19 mouse cellular contexts compared by ENCODE assay signal in the genomic region with DNA sequence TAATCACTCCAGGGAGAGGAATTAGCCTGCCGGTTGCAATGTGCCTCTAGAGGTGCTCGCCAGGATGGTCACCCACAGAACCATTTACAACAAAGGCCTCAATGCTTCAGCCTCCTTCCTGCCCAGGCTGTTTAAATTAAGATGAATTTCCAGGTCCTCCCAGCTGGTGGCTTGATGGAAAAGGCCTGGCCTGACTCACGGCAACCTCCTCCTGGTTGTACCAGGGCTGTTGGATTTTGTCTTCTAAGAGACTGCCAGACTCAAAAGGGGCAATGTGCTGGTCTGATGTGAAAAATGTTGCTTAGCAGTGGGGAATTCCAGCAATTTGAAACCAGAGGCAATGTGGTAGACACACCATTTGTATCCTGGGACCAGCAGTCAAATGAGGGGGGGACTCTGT. TPM values are rescaled to one million over a fixed set of nuclear protein-coding genes. Genes with fewer than 3 reads are reported as not detected.
DNase-seq lines count a peak whose midpoint lies in the region; ATAC-seq and TF ChIP-seq lines count a peak whose summit lies in the region.
"Had no signal": no experiment of that assay in that cellular context is flagged by ENCODE, and none has a peak within 500 bp of the region (broad histone marks: within the 10 kb centered on the region; RNA-seq: fewer than 3 reads in every experiment).

No protein-coding gene starts in this region.

- TF ChIP-seq EP300 in CH12.LX (IDR thresholded peaks at IDR 0.05; ENCODE audit: low read length) = no peak

- H3K4me2 ChIP-seq in CH12.LX (ENCODE audit: insufficient read depth, low read depth, poor library complexity, severe bottlenecking) = no peak overlapping the region
- no peak overlapping the region for H3K4me2 ChIP-seq in embryonic facial prominence, embryonic 13.5 days
- H3K4me2 ChIP-seq in limb, embryonic 12.5 days = no peak overlapping the region
- H3K4me2 ChIP-seq in kidney, embryonic 14.5 days (replicated peaks; ENCODE audit: low read depth, low read length) = no peak overlapping the region
- H3K4me2 ChIP-seq: heart, embryonic 15.5 days; liver, embryonic 11.5 days had no signal

- DNase-seq in embryo, embryonic 11 days = peak; percentile 25
- no peak for DNase-seq in embryo, embryonic 10 days (ENCODE audit: low spot score)
- DNase-seq in CH12.LX (ENCODE audit: extremely low read depth) = peak; percentile 47
- DNase-seq in adrenal gland, postnatal 25 days = no peak
- DNase-seq in thymus, postnatal 36 days = no peak
- DNase-seq: adrenal gland, adult 2 months; cerebellum, postnatal 14 days; gastrocnemius, postnatal 36 days; kidney, adult 9 months; lung, adult 18-20 months; lung, postnatal 14 days; retina, postnatal 1 day had no signal

- 14% methylated on average over 3 of the region's 3 CpGs for WGBS in embryonic facial prominence, embryonic 13.5 days
- whole genome bisulfite sequencing in limb, embryonic 12.5 days = 13% methylated on average over 3 of the region's 3 CpGs
- WGBS in kidney, embryonic 14.5 days = 56% methylated on average over 3 of the region's 3 CpGs

- H3K4me3 ChIP-seq in CH12.LX (replicated peaks in 1 of 3; ENCODE audit: low read depth in 2 of 3, low read length in 2 of 3, poor library complexity in 1 of 3) = no peak overlapping the region
- H3K4me3 ChIP-seq in embryonic facial prominence, embryonic 13.5 days = no peak overlapping the region
- H3K4me3 ChIP-seq in limb, embryonic 12.5 days (replicated peaks) = no peak overlapping the region
- H3K4me3 ChIP-seq in kidney, embryonic 14.5 days (ENCODE audit: low read length) = no peak overlapping the region
- H3K4me3 ChIP-seq: heart, embryonic 15.5 days; megakaryocyte, embryonic 14.5 days had no signal

- H3K9me3 ChIP-seq in CH12.LX (replicated peaks; ENCODE audit: low read length) = no peaks in the 10 kb centered on the region
- H3K9me3 ChIP-seq in embryonic facial prominence, embryonic 13.5 days = no peaks in the 10 kb centered on the region
- H3K9me3 ChIP-seq in limb, embryonic 12.5 days = no peaks in the 10 kb centered on the region
- no peaks in the 10 kb centered on the region for H3K9me3 ChIP-seq in kidney, embryonic 14.5 days (ENCODE audit: control insufficient read depth, low read length)
- H3K9me3 ChIP-seq: heart, embryonic 15.5 days had no signal

- ATAC-seq in embryonic facial prominence, embryonic 13.5 days (ENCODE audit: insufficient number of reproducible peaks, insufficient read depth, low FRiP score, low TSS enrichment, low read depth) = no peak
- peak; percentile 26; the same call in 1 of the 2 replicates for ATAC-seq in limb, embryonic 12.5 days (ENCODE audit: insufficient number of reproducible peaks, insufficient read depth, low FRiP score, low TSS enrichment, low read depth)
- no peak for ATAC-seq in kidney, embryonic 14.5 days (ENCODE audit: low FRiP score, low TSS enrichment)
- ATAC-seq: inflammation-experienced regulatory T-cells, adult 6 months had no signal

- peaks cover 25 to 64% of the 10 kb centered on the region in 2 experiments for H3K4me1 ChIP-seq in CH12.LX (ENCODE audit: control insufficient read depth in 1 of 2, insufficient read depth in 2 of 2)
- H3K4me1 ChIP-seq in embryonic facial prominence, embryonic 13.5 days = peaks cover 18% of the 10 kb centered on the region
- peaks cover 19% of the 10 kb centered on the region for H3K4me1 ChIP-seq in limb, embryonic 12.5 days (replicated peaks)
- H3K4me1 ChIP-seq in kidney, embryonic 14.5 days (ENCODE audit: control insufficient read depth, insufficient read depth, low read length) = no peaks in the 10 kb centered on the region

- H3K27ac ChIP-seq in CH12.LX (ENCODE audit: insufficient read depth, low read depth) = peak overlapping the region; percentile 25; the same call in 1 of the 2 replicates
- H3K27ac ChIP-seq in embryonic facial prominence, embryonic 13.5 days = peak overlapping the region; percentile 44; the same call in 1 of the 2 replicates
- peak overlapping the region; percentile 75 for H3K27ac ChIP-seq in limb, embryonic 12.5 days
- H3K27ac ChIP-seq in kidney, embryonic 14.5 days (ENCODE audit: low read depth, low read length) = no peak overlapping the region
- H3K27ac ChIP-seq: heart, embryonic 15.5 days had no signal

- dilution Hi-C loops in CH12.LX (cut with MboI; ENCODE audit: extremely low pct_ligation_motif_present, extremely low pct_unique_long_range_greater_than_20kb, low sequenced_read_pairs) = no loop called here

- TF ChIP-seq CTCF in CH12.LX (conservative IDR thresholded peaks at IDR 0.05 in 1 of 2, IDR thresholded peaks at IDR 0.05 in 1 of 2; ENCODE audit: low read depth in 2 of 2, low read length in 2 of 2) = no peak

- no peaks in the 10 kb centered on the region for H3K27me3 ChIP-seq in CH12.LX (replicated peaks)
- H3K27me3 ChIP-seq in embryonic facial prominence, embryonic 13.5 days = no peaks in the 10 kb centered on the region
- no peaks in the 10 kb centered on the region for H3K27me3 ChIP-seq in limb, embryonic 12.5 days
- no peaks in the 10 kb centered on the region for H3K27me3 ChIP-seq in kidney, embryonic 14.5 days (ENCODE audit: control insufficient read depth, insufficient read depth, low read length)
- H3K27me3 ChIP-seq: heart, embryonic 15.5 days had no signal

- H3K9ac ChIP-seq in CH12.LX (ENCODE audit: insufficient read depth, low read depth) = no peak overlapping the region
- no peak overlapping the region for H3K9ac ChIP-seq in embryonic facial prominence, embryonic 13.5 days
- H3K9ac ChIP-seq in limb, embryonic 12.5 days (replicated peaks) = no peak overlapping the region
- no peak overlapping the region for H3K9ac ChIP-seq in kidney, embryonic 14.5 days (ENCODE audit: low read depth, low read length)
- H3K9ac ChIP-seq: heart, embryonic 15.5 days had no signal

- in situ Hi-C loops in CH12.LX (cut with MboI; ENCODE audit: low pct_ligation_motif_present, low pct_unique_long_range_greater_than_20kb, low sequenced_read_pairs) = no loop called here

- no peak for TF ChIP-seq RAD21 in CH12.LX (IDR thresholded peaks at IDR 0.05; ENCODE audit: low read depth, low read length)

- peaks cover 0 to 11% of the 10 kb centered on the region in 2 experiments for H3K36me3 ChIP-seq in CH12.LX (replicated peaks in 1 of 2; ENCODE audit: control insufficient read depth in 1 of 2, insufficient read depth in 1 of 2, low read length in 1 of 2)
- no peaks in the 10 kb centered on the region for H3K36me3 ChIP-seq in embryonic facial prominence, embryonic 13.5 days
- H3K36me3 ChIP-seq in limb, embryonic 12.5 days = no peaks in the 10 kb centered on the region
- H3K36me3 ChIP-seq in kidney, embryonic 14.5 days (ENCODE audit: control insufficient read depth, insufficient read depth, low read length) = no peaks in the 10 kb centered on the region
- H3K36me3 ChIP-seq: heart, embryonic 15.5 days had no signal

- no peaks in the 10 kb centered on the region for H3K79me2 ChIP-seq in CH12.LX (replicated peaks; ENCODE audit: control insufficient read depth, extremely low read depth, insufficient read depth, poor library complexity, severe bottlenecking)

- TF ChIP-seq POLR2A in CH12.LX (IDR thresholded peaks at IDR 0.05; ENCODE audit: low read depth, low read length) = no peak

TF ChIP-seq in CH12.LX, 34 proteins besides CTCF, POLR2A, EP300 and RAD21:
- TF ChIP-seq IRF4 (IDR thresholded peaks at IDR 0.05; ENCODE audit: low read depth, low read length) (peak; percentile 22; the same call in 1 of the 2 replicates), MAX (IDR thresholded peaks at IDR 0.05; ENCODE audit: low read length) (no peak)

RNA-seq across cellular contexts. Expression of a gene that starts 56.8 kb away (rescaled TPM):
- 0.84 and 1.0 TPM in 2 replicates for total RNA-seq in CH12.LX (2012; rRNA removed)
- 0.35 and 0.39 TPM in 2 replicates for total RNA-seq in CH12.LX (2014; rRNA removed)
- polyA plus RNA-seq in CH12.LX (2012; ENCODE audit: insufficient read length, low read depth) = 0.31 and 0.34 TPM in 2 replicates
- polyA plus RNA-seq in embryonic facial prominence, embryonic 13.5 days (2015; fragmentation: Nextera tagmentation; extraction: Ambion mirVana) = 12.2 and 13.0 TPM in 2 replicates
- 25.3 and 29.2 TPM in 2 replicates for polyA plus RNA-seq in limb, embryonic 12.5 days (2016; fragmentation: Nextera tagmentation; extraction: Ambion mirVana)
- 6.7 and 7.0 TPM in 2 replicates for total RNA-seq in adrenal gland, postnatal 25 days (2021)
- polyA plus RNA-seq in kidney, embryonic 14.5 days (2014; fragmentation: Nextera tagmentation; extraction: Ambion mirVana) = 4.2 and 6.0 TPM in 2 replicates
- polyA plus RNA-seq: inflammation-experienced regulatory T-cells, adult 6 months had no signal

Comparison
In these comparisons a context has a peak if more than half of its experiments do, and no peak if none do; other contexts are left out.
1. DNase-seq: peak in embryo, embryonic 11 days (single experiment) and CH12.LX (single experiment); none in embryo, embryonic 10 days (single experiment), adrenal gland, postnatal 25 days (single experiment) and thymus, postnatal 36 days (0 of 2).